Mouse (Mus musculus): ENCODE data around the gene Rxfp4. TPM values are rescaled to one million over a fixed set of nuclear protein-coding genes. Genes with fewer than 3 reads are reported as not detected.

The Rxfp4 gene
- polyA plus RNA-seq, 1 experiment from 2014 or later: not detected

- peak overlapping the region; percentile 88 for H3K9ac ChIP-seq (replicated peaks)
- H3K27me3 ChIP-seq: no peaks in the 10 kb centered on the region
- ATAC-seq (replicated peaks): peak; percentile 7; the same call in 1 of the 2 replicates
- H3K9me3 ChIP-seq: no peaks in the 10 kb centered on the region
- peaks cover 8% of the 10 kb centered on the region for H3K36me3 ChIP-seq
- H3K27ac ChIP-seq (replicated peaks): peak overlapping the region; percentile 97
- peaks cover 61% of the 10 kb centered on the region for H3K4me1 ChIP-seq
- WGBS: 6% methylated on average over 4 of the region's 4 CpGs
- peak overlapping the region; percentile 77 for H3K4me3 ChIP-seq
- peak overlapping the region; percentile 91 for H3K4me2 ChIP-seq (replicated peaks)
These were observed 28.6 kb downstream of the Rxfp4 start for GRCm38 (mm10) chr3:88624324-88624723.

GRCm38 (mm10) chr3:88623346-88624135 is 29.4 kb downstream of the Rxfp4 start:
- peaks cover 54% of the 10 kb centered on the region for H3K4me1 ChIP-seq
- ATAC-seq (replicated peaks): no peak; the same call in 1 of the 2 replicates
- 1% methylated on average over 15 of the region's 15 CpGs for WGBS

DNA sequence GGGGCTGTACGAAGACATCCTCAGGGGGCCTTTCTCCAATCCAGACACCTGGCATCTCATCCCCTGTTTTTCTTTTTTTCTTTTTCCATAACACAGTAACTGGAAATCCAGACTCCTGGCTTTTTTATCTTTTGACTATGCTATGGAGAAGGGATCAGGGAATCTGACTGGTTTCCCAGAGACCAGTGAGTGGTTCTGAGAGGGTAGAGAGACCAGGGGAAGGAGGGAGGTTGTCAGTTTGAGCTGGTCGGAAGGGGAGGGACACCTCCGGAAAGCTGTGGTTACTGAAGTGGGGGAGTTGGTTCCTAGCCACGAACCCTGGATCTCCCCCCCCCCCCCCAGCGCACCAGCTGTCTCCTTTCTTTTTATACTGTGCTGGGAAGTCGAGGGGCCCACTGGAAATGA is 30.0 kb downstream of the Rxfp4 start:
- H3K4me2 ChIP-seq (replicated peaks): peak overlapping the region; percentile 91
- no peaks in the 10 kb centered on the region for H3K9me3 ChIP-seq
- H3K27me3 ChIP-seq: no peaks in the 10 kb centered on the region
- peak overlapping the region; percentile 88 for H3K9ac ChIP-seq (replicated peaks)
- H3K27ac ChIP-seq (replicated peaks): peak overlapping the region; percentile 97
- peak overlapping the region; percentile 77 for H3K4me3 ChIP-seq
- H3K36me3 ChIP-seq: peaks cover 7% of the 10 kb centered on the region; the same call in 1 of the 2 replicates
- H3K4me1 ChIP-seq: peaks cover 49% of the 10 kb centered on the region
- peak; percentile 66 for ATAC-seq (replicated peaks)
- 0% methylated on average over 6 of the region's 6 CpGs for WGBS

More at GRCm38 (mm10) chr3:88623346-88624135, 29.4 kb downstream of the Rxfp4 start:
- Histone ChIP-seq H3K36me3 (peaks cover 7% of the 10 kb centered on the region; the same call in 1 of the 2 replicates), H3K27ac (replicated peaks) (peak overlapping the region; percentile 97), H3K4me2 (replicated peaks) (peak overlapping the region; percentile 91), H3K4me3 (peak overlapping the region; percentile 77), H3K9ac (replicated peaks) (peak overlapping the region; percentile 88), H3K27me3 (no peaks in the 10 kb centered on the region), H3K9me3 (no peaks in the 10 kb centered on the region)

GRCm38 (mm10) chr3:88622113-88622940 is 30.6 kb downstream of the Rxfp4 start:
- no peaks in the 10 kb centered on the region for H3K27me3 ChIP-seq
- peaks cover 7% of the 10 kb centered on the region; the same call in 1 of the 2 replicates for H3K36me3 ChIP-seq
- no peaks in the 10 kb centered on the region for H3K9me3 ChIP-seq
- peak overlapping the region; percentile 91 for H3K4me2 ChIP-seq (replicated peaks)
- peak overlapping the region; percentile 77 for H3K4me3 ChIP-seq
- peak overlapping the region; percentile 97 for H3K27ac ChIP-seq (replicated peaks)
- under 1% methylated on average over 24 of the region's 24 CpGs for WGBS
- peak overlapping the region; percentile 88 for H3K9ac ChIP-seq (replicated peaks)
- ATAC-seq (replicated peaks): peak; percentile 44
- peaks cover 44% of the 10 kb centered on the region for H3K4me1 ChIP-seq

DNA sequence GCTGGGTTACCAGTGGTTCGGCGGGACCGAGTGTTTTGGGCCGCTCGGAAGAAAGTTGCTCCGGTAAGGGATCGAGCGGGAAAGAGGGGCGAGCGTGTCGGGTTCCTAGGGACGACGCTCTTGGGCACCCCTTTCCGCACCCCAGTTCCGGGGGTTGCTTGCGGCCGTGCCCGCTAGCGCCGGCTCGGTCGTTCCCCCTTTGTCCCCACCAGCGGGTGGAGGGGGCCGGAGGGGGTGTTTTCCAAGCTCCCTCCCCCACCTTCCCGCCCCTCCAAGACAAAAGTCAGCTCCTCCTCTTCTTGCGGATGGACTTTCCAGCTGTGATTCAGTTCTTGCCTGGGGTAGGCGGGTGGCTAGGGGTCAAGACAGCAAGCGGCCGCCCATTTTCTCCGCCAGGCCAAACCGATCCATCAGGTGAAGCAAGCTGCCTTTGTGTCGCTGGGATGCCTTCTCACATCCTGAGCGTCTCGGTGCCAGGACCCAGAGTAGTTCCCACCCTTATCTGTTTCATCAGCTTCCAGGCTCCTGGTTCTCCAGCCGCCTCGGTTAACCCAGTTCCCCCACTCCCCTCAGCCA is 31.3 kb downstream of the Rxfp4 start:
- WGBS: 0% methylated on average over 35 of the region's 36 CpGs
- Histone ChIP-seq H3K9ac (replicated peaks) (peak overlapping the region; percentile 88), H3K9me3 (no peaks in the 10 kb centered on the region), H3K27me3 (no peaks in the 10 kb centered on the region), H3K4me2 (replicated peaks) (peak overlapping the region; percentile 91), H3K36me3 (peaks cover 7% of the 10 kb centered on the region; the same call in 1 of the 2 replicates), H3K27ac (replicated peaks) (peak overlapping the region; percentile 97), H3K4me1 (peaks cover 37% of the 10 kb centered on the region), H3K4me3 (peak overlapping the region; percentile 77)
- ATAC-seq (replicated peaks): peak; percentile 10

- Histone ChIP-seq H3K36me3 (peaks cover 6% of the 10 kb centered on the region; the same call in 1 of the 2 replicates), H3K9ac (replicated peaks) (peak overlapping the region; percentile 88), H3K4me2 (replicated peaks) (peak overlapping the region; percentile 91), H3K27me3 (no peaks in the 10 kb centered on the region), H3K9me3 (no peaks in the 10 kb centered on the region), H3K4me1 (peaks cover 34% of the 10 kb centered on the region), H3K27ac (replicated peaks) (peak overlapping the region; percentile 97), H3K4me3 (peak overlapping the region; percentile 77)
- ATAC-seq (replicated peaks): peak; percentile 60
- 0% methylated on average over 61 of the region's 64 CpGs for WGBS
These were observed 31.9 kb downstream of the Rxfp4 start for GRCm38 (mm10) chr3:88620992-88621536.

DNA sequence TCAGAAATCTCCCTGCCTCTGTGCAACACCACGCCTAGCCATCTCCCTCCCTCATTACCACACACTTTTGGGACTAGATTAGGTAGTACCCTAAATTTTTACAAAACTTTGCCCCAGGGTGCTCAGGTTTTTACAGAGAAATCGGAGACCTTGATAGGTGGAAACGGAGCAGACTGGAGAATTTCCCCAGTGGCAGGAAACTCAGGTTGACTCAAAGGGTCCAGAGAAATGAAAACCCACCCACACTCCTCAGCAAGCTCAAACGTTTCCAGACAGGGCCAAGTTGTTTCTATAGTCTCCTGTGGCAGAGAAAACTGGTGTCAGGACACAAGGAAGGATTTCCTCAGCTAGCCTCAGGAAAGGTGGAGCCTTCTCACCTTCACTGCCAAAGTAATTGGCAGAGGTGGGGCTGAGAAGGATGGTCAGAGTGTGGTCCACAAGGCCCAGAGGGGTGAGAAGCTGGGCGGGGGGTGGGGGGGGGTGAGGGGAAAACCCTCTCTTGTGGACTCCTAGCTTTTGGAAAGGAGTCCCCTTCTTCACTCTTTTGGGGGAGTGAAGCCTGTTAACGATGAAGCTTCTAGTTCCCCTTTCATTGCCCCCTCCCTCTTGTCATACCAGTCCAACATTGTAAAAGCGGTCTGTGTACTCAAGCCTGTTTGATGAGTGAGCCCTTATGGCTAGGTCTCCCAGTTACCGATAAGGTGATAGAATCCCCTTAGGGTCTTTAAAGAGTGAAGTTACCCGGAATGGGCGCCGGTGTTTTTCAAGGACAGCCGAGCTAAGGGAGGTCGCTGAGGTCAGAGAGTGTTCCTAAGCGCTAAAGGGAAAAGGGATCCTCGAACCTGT is 32.6 kb downstream of the Rxfp4 start:
- H3K4me3 ChIP-seq: peak overlapping the region; percentile 77
- ATAC-seq (replicated peaks): no peak
- 16% methylated on average over 15 of the region's 15 CpGs for WGBS

DNA sequence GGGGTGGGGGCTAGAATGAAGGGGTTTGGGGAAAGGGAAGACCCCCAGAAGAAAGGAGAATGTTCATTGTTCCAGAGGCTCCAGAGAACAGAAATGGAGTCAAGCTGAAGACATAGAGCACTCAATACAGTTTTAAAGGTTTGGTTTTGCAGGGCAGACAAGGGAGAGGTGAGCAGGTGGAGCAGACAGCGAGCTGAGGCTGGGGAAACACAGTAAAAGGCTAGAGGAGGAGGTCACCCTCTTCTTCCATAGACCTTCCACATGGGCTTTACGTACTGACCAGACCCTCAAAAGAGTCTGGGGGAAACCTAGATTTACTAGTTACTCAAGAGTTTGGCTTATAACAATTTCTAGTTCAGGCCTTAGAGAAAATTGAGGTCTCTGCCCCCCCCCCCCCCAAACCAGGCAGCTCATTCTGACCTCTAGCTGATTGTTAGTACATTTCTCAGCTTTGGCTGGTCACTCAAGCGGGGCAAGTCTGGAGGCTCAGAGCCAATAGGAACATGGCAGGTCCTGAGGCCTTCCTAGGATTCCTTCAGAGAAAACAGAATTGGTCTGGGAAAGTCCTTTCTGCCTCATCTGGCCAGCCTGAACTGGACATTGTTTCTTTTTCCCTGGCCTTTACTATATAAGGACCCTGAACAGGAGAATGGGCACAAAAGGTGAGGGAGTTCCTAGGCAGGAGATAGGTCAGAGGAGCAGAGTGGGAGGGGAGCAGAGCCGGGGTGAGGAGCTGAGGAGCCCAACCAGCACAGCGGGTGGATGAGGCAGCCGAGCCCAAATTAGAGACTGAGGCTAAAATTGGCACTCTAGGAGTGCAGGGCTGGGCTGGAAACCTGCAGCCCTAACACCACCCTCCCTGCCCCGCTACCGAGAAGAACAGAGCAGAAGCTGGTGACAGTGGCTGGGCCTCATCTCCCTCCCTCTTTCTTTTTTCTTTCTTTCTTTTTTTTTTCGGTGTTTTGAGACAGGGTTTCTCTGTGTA is 33.5 kb downstream of the Rxfp4 start:
- H3K4me2 ChIP-seq (replicated peaks): no peak overlapping the region
- H3K4me1 ChIP-seq: peaks cover 28% of the 10 kb centered on the region
- H3K9ac ChIP-seq (replicated peaks): no peak overlapping the region
- no peak overlapping the region for H3K27ac ChIP-seq (replicated peaks)
- H3K27me3 ChIP-seq: no peaks in the 10 kb centered on the region
- H3K4me3 ChIP-seq: no peak overlapping the region
- ATAC-seq (replicated peaks): no peak
- WGBS: 49% methylated on average over 9 of the region's 9 CpGs
- no peaks in the 10 kb centered on the region for H3K9me3 ChIP-seq
- H3K36me3 ChIP-seq: no peaks in the 10 kb centered on the region

More for the DNA sequence above, 32.6 kb downstream of the Rxfp4 start:
- H3K27me3 ChIP-seq: no peaks in the 10 kb centered on the region
- peak overlapping the region; percentile 97 for H3K27ac ChIP-seq (replicated peaks)
- H3K36me3 ChIP-seq: no peaks in the 10 kb centered on the region
- peaks cover 34% of the 10 kb centered on the region for H3K4me1 ChIP-seq
- no peaks in the 10 kb centered on the region for H3K9me3 ChIP-seq
- peak overlapping the region; percentile 88 for H3K9ac ChIP-seq (replicated peaks)
- H3K4me2 ChIP-seq (replicated peaks): peak overlapping the region; percentile 91

DNA sequence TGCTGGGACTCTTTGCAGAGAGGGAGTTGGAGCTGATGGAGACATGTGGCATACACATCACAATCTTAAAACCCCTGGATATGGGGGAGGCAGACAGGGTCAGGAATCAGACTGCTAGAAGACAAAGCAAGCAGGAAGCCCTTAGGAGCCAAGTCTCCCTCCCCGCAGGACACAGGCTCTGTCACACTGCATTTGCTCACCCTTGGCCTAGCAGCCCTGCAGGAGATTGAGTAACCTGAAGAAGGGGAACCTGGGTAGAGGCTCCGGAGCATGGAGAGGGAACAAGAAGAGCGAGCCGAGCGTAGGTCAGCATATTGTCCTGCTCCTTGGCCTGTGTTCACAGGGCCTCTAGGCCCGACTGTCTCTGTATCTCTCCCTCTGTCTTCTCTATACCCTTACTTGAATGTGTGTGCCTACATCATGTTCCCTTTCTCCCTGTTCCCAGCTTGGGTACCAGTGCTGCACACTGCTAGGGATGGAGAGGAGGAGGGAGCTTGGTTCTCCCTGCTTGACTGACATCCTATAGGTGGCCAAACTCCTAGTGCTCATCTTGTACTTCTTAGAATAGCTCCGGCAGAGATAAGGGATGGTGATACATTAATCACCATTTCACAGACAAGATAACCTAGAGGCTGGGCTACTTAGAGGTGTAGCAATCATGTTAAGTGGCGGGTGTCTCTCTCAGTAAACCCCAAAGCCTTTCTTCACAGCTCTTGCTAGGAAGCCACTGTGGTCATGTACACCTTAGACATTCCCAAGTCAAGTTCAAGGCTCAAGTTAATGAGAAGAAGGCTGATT is 34.7 kb downstream of the Rxfp4 start:
- H3K4me2 ChIP-seq (replicated peaks): no peak overlapping the region
- H3K9ac ChIP-seq (replicated peaks): no peak overlapping the region
- no peaks in the 10 kb centered on the region for H3K36me3 ChIP-seq
- H3K27me3 ChIP-seq: no peaks in the 10 kb centered on the region
- H3K4me1 ChIP-seq: peaks cover 20% of the 10 kb centered on the region
- no peak for ATAC-seq (replicated peaks)
- 80% methylated on average over 8 of the region's 8 CpGs for WGBS
- H3K4me3 ChIP-seq: no peak overlapping the region
- H3K9me3 ChIP-seq: no peaks in the 10 kb centered on the region
- no peak overlapping the region for H3K27ac ChIP-seq (replicated peaks)
